8 mouse cellular contexts compared by ENCODE assay signal in genomic region chr9:20901466-20902173, GRCm38 (mm10). TPM values are rescaled to one million over a fixed set of nuclear protein-coding genes. Genes with fewer than 3 reads are reported as not detected.
DNase-seq lines count a peak whose midpoint lies in the region; ATAC-seq lines count a peak whose summit lies in the region.

No protein-coding gene starts in this region.

- no peaks in the 10 kb centered on the region; the same call in 1 of the 2 replicates for H3K4me1 ChIP-seq in hindbrain, embryonic 11.5 days (replicated peaks; ENCODE audit: control insufficient read depth, insufficient read depth, low read length)
- H3K4me1 ChIP-seq in hindbrain, embryonic 13.5 days (replicated peaks) = peaks cover 19% of the 10 kb centered on the region
- H3K4me1 ChIP-seq in embryonic facial prominence, embryonic 12.5 days = peaks cover 13% of the 10 kb centered on the region

- ATAC-seq in hindbrain, embryonic 11.5 days (ENCODE audit: low FRiP score) = no peak
- no peak for ATAC-seq in hindbrain, embryonic 13.5 days (ENCODE audit: low FRiP score)
- no peak for ATAC-seq in embryonic facial prominence, embryonic 12.5 days (ENCODE audit: insufficient number of reproducible peaks, insufficient read depth, low FRiP score, low TSS enrichment)

- H3K27me3 ChIP-seq in hindbrain, embryonic 11.5 days (ENCODE audit: control insufficient read depth, insufficient read depth, low read length) = no peaks in the 10 kb centered on the region
- H3K27me3 ChIP-seq in hindbrain, embryonic 13.5 days = no peaks in the 10 kb centered on the region
- no peaks in the 10 kb centered on the region for H3K27me3 ChIP-seq in embryonic facial prominence, embryonic 12.5 days

- no peak overlapping the region for H3K4me3 ChIP-seq in hindbrain, embryonic 11.5 days (ENCODE audit: low read depth, low read length)
- no peak overlapping the region for H3K4me3 ChIP-seq in hindbrain, embryonic 13.5 days
- no peak overlapping the region for H3K4me3 ChIP-seq in embryonic facial prominence, embryonic 12.5 days

- DNase-seq in hindbrain, embryonic 11.5 days (ENCODE audit: low spot score) = peak; percentile 42
- DNase-seq in ES-CJ7 (ENCODE audit: low read depth, low spot score) = peak; percentile 65
- DNase-seq in kidney, adult 8-10 months = peak; percentile 40 to 71
- peak; percentile 78 for DNase-seq in lung, postnatal 36 days
- no peak for DNase-seq in cerebellum, postnatal 4 days (ENCODE audit: low spot score in 2 of 2)
- no peak for DNase-seq in layer of hippocampus, postnatal 25 days (ENCODE audit: extremely low spot score in 1 of 2, low spot score in 1 of 2)

- H3K9ac ChIP-seq in hindbrain, embryonic 11.5 days (ENCODE audit: low read depth, low read length) = no peak overlapping the region
- no peak overlapping the region for H3K9ac ChIP-seq in hindbrain, embryonic 13.5 days
- H3K9ac ChIP-seq in embryonic facial prominence, embryonic 12.5 days = 0 out of 2 replicates have a peak overlapping the region, but pooled peaks have one; percentile 7

- peaks cover 11% of the 10 kb centered on the region for H3K36me3 ChIP-seq in hindbrain, embryonic 11.5 days (ENCODE audit: control insufficient read depth, insufficient read depth, low read length)
- peaks cover 31% of the 10 kb centered on the region for H3K36me3 ChIP-seq in hindbrain, embryonic 13.5 days
- H3K36me3 ChIP-seq in embryonic facial prominence, embryonic 12.5 days = peaks cover 27% of the 10 kb centered on the region

- no peak overlapping the region for H3K27ac ChIP-seq in hindbrain, embryonic 11.5 days (ENCODE audit: low read depth, low read length)
- H3K27ac ChIP-seq in hindbrain, embryonic 13.5 days = no peak overlapping the region
- no peak overlapping the region for H3K27ac ChIP-seq in embryonic facial prominence, embryonic 12.5 days

- WGBS in hindbrain, embryonic 11.5 days = 20% methylated on average over 13 of the region's 13 CpGs
- 20% methylated on average over 13 of the region's 13 CpGs for WGBS in hindbrain, embryonic 13.5 days
- 17% methylated on average over 13 of the region's 13 CpGs for WGBS in embryonic facial prominence, embryonic 12.5 days

- no peaks in the 10 kb centered on the region for H3K9me3 ChIP-seq in hindbrain, embryonic 11.5 days (ENCODE audit: control insufficient read depth, low read length)
- no peaks in the 10 kb centered on the region for H3K9me3 ChIP-seq in hindbrain, embryonic 13.5 days
- no peaks in the 10 kb centered on the region for H3K9me3 ChIP-seq in embryonic facial prominence, embryonic 12.5 days

- no peak overlapping the region for H3K4me2 ChIP-seq in hindbrain, embryonic 11.5 days (replicated peaks; ENCODE audit: low read depth, low read length)
- H3K4me2 ChIP-seq in hindbrain, embryonic 13.5 days = no peak overlapping the region
- H3K4me2 ChIP-seq in embryonic facial prominence, embryonic 12.5 days (replicated peaks) = no peak overlapping the region

RNA-seq across cellular contexts. Expression of gene Eif3g, which starts 3.2 kb away (rescaled TPM):
- polyA plus RNA-seq in hindbrain, embryonic 11.5 days (2014; fragmentation: Nextera tagmentation; extraction: Ambion mirVana) = 342 and 364 TPM in 2 replicates
- polyA plus RNA-seq in hindbrain, embryonic 13.5 days (2015; fragmentation: Nextera tagmentation; extraction: Ambion mirVana) = 252 and 265 TPM in 2 replicates
- 330 and 337 TPM in 2 replicates for polyA plus RNA-seq in embryonic facial prominence, embryonic 12.5 days (2016; fragmentation: Nextera tagmentation; extraction: Ambion mirVana)
- 100 to 1,000 TPM; 118 to 122 TPM for total RNA-seq in layer of hippocampus, postnatal 25 days (2021)

RNA-seq across cellular contexts. Expression of gene Ppan, which starts 13.6 kb away (rescaled TPM):
- 55.9 and 57.8 TPM in 2 replicates for polyA plus RNA-seq in hindbrain, embryonic 11.5 days (2014; fragmentation: Nextera tagmentation; extraction: Ambion mirVana)
- polyA plus RNA-seq in hindbrain, embryonic 13.5 days (2015; fragmentation: Nextera tagmentation; extraction: Ambion mirVana) = 46.9 and 50.3 TPM in 2 replicates
- polyA plus RNA-seq in embryonic facial prominence, embryonic 12.5 days (2016; fragmentation: Nextera tagmentation; extraction: Ambion mirVana) = 75.0 and 79.3 TPM in 2 replicates
- total RNA-seq in layer of hippocampus, postnatal 25 days (2021) = 10 to 100 TPM; 23.5 to 25.5 TPM

RNA-seq across cellular contexts. Expression of gene Angptl6, which starts 22.1 kb away (rescaled TPM):
- polyA plus RNA-seq in hindbrain, embryonic 11.5 days (2014; fragmentation: Nextera tagmentation; extraction: Ambion mirVana) = 4.3 and 4.9 TPM in 2 replicates
- 9.8 and 10.1 TPM in 2 replicates for polyA plus RNA-seq in hindbrain, embryonic 13.5 days (2015; fragmentation: Nextera tagmentation; extraction: Ambion mirVana)
- 3.5 and 3.7 TPM in 2 replicates for polyA plus RNA-seq in embryonic facial prominence, embryonic 12.5 days (2016; fragmentation: Nextera tagmentation; extraction: Ambion mirVana)
- total RNA-seq in layer of hippocampus, postnatal 25 days (2021) = 10 to 100 TPM; 10.5 to 11.4 TPM

RNA-seq across cellular contexts. Expression of gene A230050P20Rik, which starts 33.2 kb away (rescaled TPM):
- polyA plus RNA-seq in hindbrain, embryonic 11.5 days (2014; fragmentation: Nextera tagmentation; extraction: Ambion mirVana) = 0.59 and 0.97 TPM in 2 replicates
- 1.9 and 2.3 TPM in 2 replicates for polyA plus RNA-seq in hindbrain, embryonic 13.5 days (2015; fragmentation: Nextera tagmentation; extraction: Ambion mirVana)
- polyA plus RNA-seq in embryonic facial prominence, embryonic 12.5 days (2016; fragmentation: Nextera tagmentation; extraction: Ambion mirVana) = 3.0 and 3.9 TPM in 2 replicates
- 10 to 100 TPM; 50.7 to 77.1 TPM for total RNA-seq in layer of hippocampus, postnatal 25 days (2021)

RNA-seq across cellular contexts. Expression of gene Dnmt1, which starts 58.1 kb away (rescaled TPM):
- polyA plus RNA-seq in hindbrain, embryonic 11.5 days (2014; fragmentation: Nextera tagmentation; extraction: Ambion mirVana) = 65.6 and 82.9 TPM in 2 replicates
- 65.1 and 65.8 TPM in 2 replicates for polyA plus RNA-seq in hindbrain, embryonic 13.5 days (2015; fragmentation: Nextera tagmentation; extraction: Ambion mirVana)
- 122 and 124 TPM in 2 replicates for polyA plus RNA-seq in embryonic facial prominence, embryonic 12.5 days (2016; fragmentation: Nextera tagmentation; extraction: Ambion mirVana)
- total RNA-seq in layer of hippocampus, postnatal 25 days (2021) = 10 to 100 TPM; 34.6 to 36.3 TPM

Comparison
In these comparisons a context has a peak if more than half of its experiments do, and no peak if none do; other contexts are left out.
1. DNase-seq: peak in hindbrain, embryonic 11.5 days (single experiment), ES-CJ7 (single experiment), kidney, adult 8-10 months (2 of 2) and lung, postnatal 36 days (single experiment); none in cerebellum, postnatal 4 days (0 of 2) and layer of hippocampus, postnatal 25 days (0 of 2).